In the genomic region with DNA sequence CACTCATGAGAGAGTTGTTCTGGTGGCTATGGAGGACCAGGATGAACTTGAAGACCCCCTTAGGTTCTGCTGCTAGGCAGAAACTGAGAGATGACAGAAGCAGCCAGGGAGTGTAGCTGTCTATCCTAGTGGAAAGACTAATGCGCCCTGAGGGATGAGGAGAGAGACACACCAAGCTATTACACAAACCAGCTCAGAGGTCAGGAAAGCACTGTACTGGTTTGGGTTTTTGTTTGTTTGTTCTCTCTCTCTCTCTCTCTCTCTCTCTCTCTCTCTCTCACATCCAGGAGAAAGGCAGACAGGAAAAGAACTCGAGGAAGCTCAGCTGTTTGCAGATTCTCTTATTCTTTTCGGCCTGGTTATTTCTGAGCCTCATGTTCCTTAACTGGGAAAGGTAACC, we compare ENCODE assay signal across 12 mouse cellular contexts.
"Had no signal": no experiment of that assay in that cellular context is flagged by ENCODE, and none has a peak within 500 bp of the region (broad histone marks: within the 10 kb centered on the region; RNA-seq: fewer than 3 reads in every experiment).

No protein-coding gene starts in this region.

- H3K4me3 ChIP-seq: kidney, embryonic 15.5 days; lung, embryonic 15.5 days; midbrain, embryonic 13.5 days had no signal

- DNase-seq: kidney, adult 2 months; kidney, postnatal 14 days; left cerebral cortex, postnatal 4 days; lung, postnatal 14 days; right cerebral cortex, postnatal 4 days; spleen, adult 18-20 months; thymus, adult 2 months; thymus, postnatal 25 days had no signal

- H3K27ac ChIP-seq: kidney, embryonic 15.5 days; lung, embryonic 15.5 days; macrophage; midbrain, embryonic 13.5 days had no signal

- H3K9ac ChIP-seq: kidney, embryonic 15.5 days; lung, embryonic 15.5 days; midbrain, embryonic 13.5 days had no signal

- ATAC-seq: midbrain, embryonic 13.5 days had no signal

- H3K4me2 ChIP-seq: kidney, embryonic 15.5 days; lung, embryonic 15.5 days; midbrain, embryonic 13.5 days had no signal

- H3K36me3 ChIP-seq: kidney, embryonic 15.5 days; lung, embryonic 15.5 days; midbrain, embryonic 13.5 days had no signal

- H3K9me3 ChIP-seq: kidney, embryonic 15.5 days; lung, embryonic 15.5 days; midbrain, embryonic 13.5 days had no signal
